Mouse (Mus musculus): ENCODE results near the gene Cdhr3.

DNA sequence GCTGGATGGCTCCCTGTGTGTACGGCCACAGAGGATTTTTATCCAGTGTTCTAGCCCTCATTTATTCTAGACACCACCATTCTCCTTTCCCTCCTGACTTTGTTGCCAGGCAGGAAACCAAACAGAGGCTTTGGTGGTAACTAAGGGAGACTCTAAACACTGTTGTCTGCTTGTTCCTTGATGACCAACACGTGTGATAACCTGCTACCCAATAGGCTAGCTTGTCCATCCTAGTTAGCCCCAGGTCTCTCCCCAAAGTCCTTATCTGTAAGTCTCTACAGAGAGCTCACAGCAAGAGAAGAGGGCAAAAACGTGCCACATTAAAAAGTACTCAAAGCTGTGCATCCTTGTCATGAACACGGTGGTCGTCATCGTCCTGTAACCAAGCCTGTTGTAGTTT is at the start of gene Cdhr3:
- no peak for TF ChIP-seq ETS1 (IDR thresholded peaks at IDR 0.05; ENCODE audit: low read depth, low read length)
- no peak for TF ChIP-seq ZMIZ1 (IDR thresholded peaks at IDR 0.05; ENCODE audit: low read depth, low read length)
- TF ChIP-seq ZKSCAN1 (IDR thresholded peaks at IDR 0.05; ENCODE audit: low read depth, low read length) = no peak
- no peak for TF ChIP-seq HCFC1 (IDR thresholded peaks at IDR 0.05; ENCODE audit: low read depth, low read length)
- TF ChIP-seq MAX (IDR thresholded peaks at IDR 0.05; ENCODE audit: low read length) = no peak
- TF ChIP-seq CHD2 (IDR thresholded peaks at IDR 0.05; ENCODE audit: low read length) = no peak
- TF ChIP-seq TBP (IDR thresholded peaks at IDR 0.05; ENCODE audit: low read depth, low read length) = no peak
- no peak for TF ChIP-seq CTCF (IDR thresholded peaks at IDR 0.05 in 2 of 3, conservative IDR thresholded peaks at IDR 0.05 in 1 of 3; ENCODE audit: control insufficient read depth in 1 of 3, insufficient read depth in 1 of 3, low read depth in 2 of 3, low read length in 3 of 3, poor library complexity in 1 of 3, severe bottlenecking in 1 of 3)
- TF ChIP-seq JUND (IDR thresholded peaks at IDR 0.05; ENCODE audit: low read depth, low read length) = no peak
- no peak for TF ChIP-seq POLR2A (IDR thresholded peaks at IDR 0.05; ENCODE audit: control insufficient read depth in 1 of 2, insufficient read depth in 1 of 2, low read depth in 1 of 2, low read length in 2 of 2, poor library complexity in 1 of 2)
- TF ChIP-seq POLR2AphosphoS2 (IDR thresholded peaks at IDR 0.05; ENCODE audit: low read length) = no peak
- no peak for TF ChIP-seq ELF1 (IDR thresholded peaks at IDR 0.05; ENCODE audit: low read depth, low read length)

All from MEL (cell line).